Mouse (Mus musculus): ENCODE measurements around the gene Srgap3. TPM values are rescaled to one million over a fixed set of nuclear protein-coding genes. Genes with fewer than 3 reads are reported as not detected.

Srgap3 gene
- polyA plus RNA-seq, 1 experiment from 2014 or later, result 37.2 TPM

- no peaks in the 10 kb centered on the region for H3K27me3 ChIP-seq (replicated peaks; ENCODE audit: control insufficient read depth, insufficient read depth, low read length)
- H3K9me3 ChIP-seq (ENCODE audit: control insufficient read depth, low read length), result no peaks in the 10 kb centered on the region
- no peak overlapping the region for H3K4me2 ChIP-seq (ENCODE audit: low read length)
- H3K4me1 ChIP-seq (replicated peaks; ENCODE audit: control insufficient read depth, insufficient read depth, low read length), result peaks cover 35% of the 10 kb centered on the region
- ATAC-seq, result no peak; the same call in 1 of the 2 replicates
- no peak overlapping the region for H3K4me3 ChIP-seq (replicated peaks; ENCODE audit: low read length)
- no peak overlapping the region for H3K9ac ChIP-seq (replicated peaks; ENCODE audit: low read depth, low read length)
- peak overlapping the region; percentile 66 for H3K27ac ChIP-seq (ENCODE audit: low read length)
- no peaks in the 10 kb centered on the region for H3K36me3 ChIP-seq (ENCODE audit: control insufficient read depth, insufficient read depth)
- WGBS, result 35% methylated on average over 5 of the region's 5 CpGs
Measured at GRCm38 (mm10) chr6:112879154-112879553, 67.9 kb downstream of the Srgap3 start.

- H3K36me3 ChIP-seq (ENCODE audit: control insufficient read depth, insufficient read depth), result no peaks in the 10 kb centered on the region
- WGBS, result 76% methylated on average over 9 of the region's 9 CpGs
- H3K4me2 ChIP-seq (ENCODE audit: low read length), result no peak overlapping the region
- H3K4me3 ChIP-seq (replicated peaks; ENCODE audit: low read length), result no peak overlapping the region
- H3K4me1 ChIP-seq (replicated peaks; ENCODE audit: control insufficient read depth, insufficient read depth, low read length), result no peaks in the 10 kb centered on the region; the same call in 1 of the 2 replicates
- H3K9me3 ChIP-seq (ENCODE audit: control insufficient read depth, low read length), result no peaks in the 10 kb centered on the region
- no peak for ATAC-seq
- H3K27ac ChIP-seq (ENCODE audit: low read length), result no peak overlapping the region
- no peak overlapping the region for H3K9ac ChIP-seq (replicated peaks; ENCODE audit: low read depth, low read length)
- H3K27me3 ChIP-seq (replicated peaks; ENCODE audit: control insufficient read depth, insufficient read depth, low read length), result no peaks in the 10 kb centered on the region
Measured at GRCm38 (mm10) chr6:112873089-112873835, 73.8 kb downstream of the Srgap3 start.

DNA sequence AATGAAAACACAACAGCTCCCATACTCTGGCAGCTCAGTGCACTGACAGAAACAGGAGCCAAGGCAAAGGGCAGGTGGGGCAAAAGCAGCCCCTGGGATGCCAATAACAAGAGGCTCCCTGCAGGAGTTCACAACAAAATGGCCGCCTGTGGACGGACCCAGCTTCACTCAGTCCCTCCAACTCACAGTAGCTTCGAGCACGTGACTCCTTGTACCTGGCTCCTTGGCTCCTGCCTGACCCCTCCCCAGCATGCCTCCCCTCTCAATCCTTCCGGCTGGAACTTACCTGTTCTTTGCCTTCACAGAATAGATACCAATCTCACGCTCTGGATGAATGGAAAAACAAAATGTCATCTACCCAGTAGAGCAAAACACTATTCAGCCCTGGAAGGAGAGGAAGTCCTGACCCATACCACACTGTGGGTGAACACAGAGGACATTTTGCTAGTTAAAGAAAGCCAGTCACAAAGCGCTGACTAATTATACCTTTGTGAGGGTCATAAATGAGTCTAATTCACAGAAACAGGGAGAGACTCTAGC lies 75.8 kb downstream of the Srgap3 start:
- ATAC-seq, result no peak
- Histone ChIP-seq H3K4me3 (replicated peaks; ENCODE audit: low read length) (no peak overlapping the region), H3K4me1 (replicated peaks; ENCODE audit: control insufficient read depth, insufficient read depth, low read length) (no peaks in the 10 kb centered on the region; the same call in 1 of the 2 replicates), H3K9me3 (ENCODE audit: control insufficient read depth, low read length) (no peaks in the 10 kb centered on the region), H3K9ac (replicated peaks; ENCODE audit: low read depth, low read length) (no peak overlapping the region), H3K27ac (ENCODE audit: low read length) (no peak overlapping the region), H3K36me3 (ENCODE audit: control insufficient read depth, insufficient read depth) (no peaks in the 10 kb centered on the region), H3K4me2 (ENCODE audit: low read length) (no peak overlapping the region), H3K27me3 (replicated peaks; ENCODE audit: control insufficient read depth, insufficient read depth, low read length) (no peaks in the 10 kb centered on the region)
- WGBS, result 74% methylated on average over 7 of the region's 7 CpGs

DNA sequence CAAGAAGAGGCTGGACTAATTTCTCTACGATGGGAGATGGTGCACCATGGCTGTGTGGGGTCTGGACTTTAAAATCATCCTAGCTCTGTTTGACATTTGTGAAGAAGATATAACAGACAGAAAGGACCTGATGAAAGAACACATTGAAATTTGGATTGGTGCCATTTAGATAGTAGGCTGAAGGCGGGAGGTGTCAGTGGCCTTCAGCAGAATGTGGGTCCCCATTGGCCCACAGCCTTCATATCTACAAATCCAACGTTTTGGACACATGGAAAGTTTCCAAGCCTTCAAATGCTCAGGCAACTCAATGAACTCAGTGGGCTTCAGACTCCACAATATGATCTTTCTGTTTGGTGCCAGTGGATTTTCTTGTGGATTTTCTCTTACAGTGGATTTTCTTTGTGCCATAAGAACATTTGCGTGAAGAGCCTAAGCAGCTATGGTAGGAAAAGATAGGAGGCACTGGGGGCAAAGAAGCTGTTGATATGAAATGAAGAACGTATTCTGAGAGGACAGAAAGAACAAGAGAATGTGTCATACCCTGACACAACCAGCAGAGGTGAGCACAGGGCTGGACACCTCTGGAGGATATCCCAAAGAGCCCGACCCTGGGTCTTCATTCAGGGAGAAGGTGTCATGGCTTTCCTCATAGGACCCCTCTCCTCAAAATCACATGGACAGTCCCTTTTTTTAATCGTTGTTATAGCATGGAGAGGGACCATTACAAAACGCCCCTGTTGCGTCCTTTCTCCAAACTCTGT lies 78.7 kb downstream of the Srgap3 start:
- Histone ChIP-seq H3K9me3 (ENCODE audit: control insufficient read depth, low read length) (no peaks in the 10 kb centered on the region), H3K4me3 (replicated peaks; ENCODE audit: low read length) (no peak overlapping the region), H3K4me2 (ENCODE audit: low read length) (no peak overlapping the region), H3K36me3 (ENCODE audit: control insufficient read depth, insufficient read depth) (no peaks in the 10 kb centered on the region), H3K4me1 (replicated peaks; ENCODE audit: control insufficient read depth, insufficient read depth, low read length) (peaks cover 15% of the 10 kb centered on the region), H3K27me3 (replicated peaks; ENCODE audit: control insufficient read depth, insufficient read depth, low read length) (no peaks in the 10 kb centered on the region), H3K9ac (replicated peaks; ENCODE audit: low read depth, low read length) (no peak overlapping the region), H3K27ac (ENCODE audit: low read length) (no peak overlapping the region)
- 83% methylated on average over 9 of the region's 9 CpGs for WGBS
- ATAC-seq, result no peak

DNA sequence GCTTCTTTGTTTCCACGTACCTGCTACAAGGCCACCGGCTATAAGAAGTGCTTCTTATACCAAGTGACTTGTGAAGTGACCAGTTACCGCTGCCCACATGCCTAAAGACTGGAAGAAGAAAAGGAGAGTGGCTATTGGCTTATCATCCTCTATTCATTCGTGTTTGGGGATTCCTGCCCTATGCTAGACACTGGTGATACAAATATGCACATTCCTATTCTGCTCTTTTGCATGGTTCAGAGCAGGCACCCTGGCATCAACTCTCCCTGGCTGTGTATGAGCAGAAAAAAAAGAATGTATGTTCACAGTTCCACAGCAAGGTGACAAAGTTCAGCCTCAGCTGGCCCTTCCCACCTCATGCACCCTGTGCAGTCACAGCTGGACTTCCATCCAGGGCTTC lies 81.0 kb downstream of the Srgap3 start:
- Histone ChIP-seq H3K27me3 (replicated peaks; ENCODE audit: control insufficient read depth, insufficient read depth, low read length) (no peaks in the 10 kb centered on the region), H3K4me2 (ENCODE audit: low read length) (no peak overlapping the region), H3K4me3 (replicated peaks; ENCODE audit: low read length) (no peak overlapping the region), H3K4me1 (replicated peaks; ENCODE audit: control insufficient read depth, insufficient read depth, low read length) (peaks cover 19% of the 10 kb centered on the region), H3K36me3 (ENCODE audit: control insufficient read depth, insufficient read depth) (no peaks in the 10 kb centered on the region), H3K9me3 (ENCODE audit: control insufficient read depth, low read length) (no peaks in the 10 kb centered on the region), H3K9ac (replicated peaks; ENCODE audit: low read depth, low read length) (no peak overlapping the region), H3K27ac (ENCODE audit: low read length) (no peak overlapping the region)
- 82% methylated on average over 4 of the region's 4 CpGs for whole genome bisulfite sequencing
- ATAC-seq, result no peak

DNA sequence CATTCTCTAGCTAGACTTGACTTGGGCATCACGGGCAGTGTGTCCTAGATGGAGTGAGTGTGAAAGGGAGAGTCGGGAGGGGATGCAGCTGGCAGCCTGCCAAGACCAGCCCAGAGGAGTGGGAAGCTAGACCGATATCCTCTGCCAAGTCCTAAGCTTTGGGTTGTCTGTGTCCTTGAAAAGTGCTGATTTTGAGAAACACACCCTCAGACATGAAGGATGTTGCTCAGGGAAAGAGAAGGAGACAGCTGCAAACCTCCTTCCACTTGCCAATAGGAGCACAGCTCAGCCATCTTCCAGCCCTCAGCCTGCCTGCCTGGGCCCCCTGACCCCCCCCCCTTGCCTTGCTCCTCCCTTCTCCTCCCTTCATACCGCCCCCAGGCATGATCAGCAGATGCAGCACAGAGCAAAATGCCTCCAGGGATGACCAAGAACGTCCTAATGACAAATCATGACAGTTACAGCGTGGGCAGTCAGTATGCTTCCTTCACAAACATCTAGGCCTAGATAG lies 82.0 kb downstream of the Srgap3 start:
- peak; percentile 75 for ATAC-seq
- Histone ChIP-seq H3K27me3 (replicated peaks; ENCODE audit: control insufficient read depth, insufficient read depth, low read length) (no peaks in the 10 kb centered on the region), H3K4me2 (ENCODE audit: low read length) (no peak overlapping the region), H3K36me3 (ENCODE audit: control insufficient read depth, insufficient read depth) (no peaks in the 10 kb centered on the region), H3K9ac (replicated peaks; ENCODE audit: low read depth, low read length) (no peak overlapping the region), H3K4me1 (replicated peaks; ENCODE audit: control insufficient read depth, insufficient read depth, low read length) (peaks cover 23% of the 10 kb centered on the region), H3K27ac (ENCODE audit: low read length) (peak overlapping the region; percentile 29), H3K4me3 (replicated peaks; ENCODE audit: low read length) (no peak overlapping the region), H3K9me3 (ENCODE audit: control insufficient read depth, low read length) (no peaks in the 10 kb centered on the region)
- WGBS, result 18% methylated on average over 6 of the region's 6 CpGs

DNA sequence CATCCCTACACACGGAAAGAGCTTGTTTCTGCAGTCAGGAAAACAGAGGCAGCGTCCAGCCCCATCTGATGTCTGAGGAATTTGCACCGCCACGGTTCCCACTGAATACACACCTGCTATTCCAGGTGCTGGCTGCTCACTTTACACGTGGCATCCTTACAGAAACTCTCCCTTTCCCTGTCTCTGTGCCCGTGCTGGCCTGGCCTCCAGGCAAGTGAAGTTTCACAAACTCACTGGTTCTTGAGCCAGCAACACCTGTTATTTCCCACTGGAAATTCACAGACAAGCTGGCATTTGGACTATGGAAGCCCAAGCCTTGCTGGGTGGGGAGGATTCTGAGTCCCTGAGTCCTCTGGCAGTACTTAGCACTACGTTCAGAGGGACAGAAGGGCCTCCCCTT lies 84.6 kb downstream of the Srgap3 start:
- no peaks in the 10 kb centered on the region for H3K9me3 ChIP-seq (ENCODE audit: control insufficient read depth, low read length)
- H3K4me1 ChIP-seq (replicated peaks; ENCODE audit: control insufficient read depth, insufficient read depth, low read length), result peaks cover 24% of the 10 kb centered on the region
- H3K4me2 ChIP-seq (ENCODE audit: low read length), result no peak overlapping the region
- WGBS, result 80% methylated on average over 7 of the region's 7 CpGs
- H3K27ac ChIP-seq (ENCODE audit: low read length), result no peak overlapping the region
- no peaks in the 10 kb centered on the region for H3K36me3 ChIP-seq (ENCODE audit: control insufficient read depth, insufficient read depth)
- no peak overlapping the region for H3K9ac ChIP-seq (replicated peaks; ENCODE audit: low read depth, low read length)
- ATAC-seq, result no peak
- H3K4me3 ChIP-seq (replicated peaks; ENCODE audit: low read length), result no peak overlapping the region
- H3K27me3 ChIP-seq (replicated peaks; ENCODE audit: control insufficient read depth, insufficient read depth, low read length), result no peaks in the 10 kb centered on the region

- Histone ChIP-seq H3K9ac (replicated peaks; ENCODE audit: low read depth, low read length) (no peak overlapping the region), H3K9me3 (ENCODE audit: control insufficient read depth, low read length) (no peaks in the 10 kb centered on the region), H3K36me3 (ENCODE audit: control insufficient read depth, insufficient read depth) (no peaks in the 10 kb centered on the region), H3K4me2 (ENCODE audit: low read length) (no peak overlapping the region), H3K27ac (ENCODE audit: low read length) (no peak overlapping the region), H3K4me1 (replicated peaks; ENCODE audit: control insufficient read depth, insufficient read depth, low read length) (peaks cover 31% of the 10 kb centered on the region), H3K4me3 (replicated peaks; ENCODE audit: low read length) (no peak overlapping the region), H3K27me3 (replicated peaks; ENCODE audit: control insufficient read depth, insufficient read depth, low read length) (no peaks in the 10 kb centered on the region)
- 87% methylated on average over 11 of the region's 11 CpGs for WGBS
- ATAC-seq, result no peak
Measured at GRCm38 (mm10) chr6:112861351-112862297, 85.4 kb downstream of the Srgap3 start.
